Comparison of ENCODE assay signal across 8 mouse cellular contexts in the genomic region with DNA sequence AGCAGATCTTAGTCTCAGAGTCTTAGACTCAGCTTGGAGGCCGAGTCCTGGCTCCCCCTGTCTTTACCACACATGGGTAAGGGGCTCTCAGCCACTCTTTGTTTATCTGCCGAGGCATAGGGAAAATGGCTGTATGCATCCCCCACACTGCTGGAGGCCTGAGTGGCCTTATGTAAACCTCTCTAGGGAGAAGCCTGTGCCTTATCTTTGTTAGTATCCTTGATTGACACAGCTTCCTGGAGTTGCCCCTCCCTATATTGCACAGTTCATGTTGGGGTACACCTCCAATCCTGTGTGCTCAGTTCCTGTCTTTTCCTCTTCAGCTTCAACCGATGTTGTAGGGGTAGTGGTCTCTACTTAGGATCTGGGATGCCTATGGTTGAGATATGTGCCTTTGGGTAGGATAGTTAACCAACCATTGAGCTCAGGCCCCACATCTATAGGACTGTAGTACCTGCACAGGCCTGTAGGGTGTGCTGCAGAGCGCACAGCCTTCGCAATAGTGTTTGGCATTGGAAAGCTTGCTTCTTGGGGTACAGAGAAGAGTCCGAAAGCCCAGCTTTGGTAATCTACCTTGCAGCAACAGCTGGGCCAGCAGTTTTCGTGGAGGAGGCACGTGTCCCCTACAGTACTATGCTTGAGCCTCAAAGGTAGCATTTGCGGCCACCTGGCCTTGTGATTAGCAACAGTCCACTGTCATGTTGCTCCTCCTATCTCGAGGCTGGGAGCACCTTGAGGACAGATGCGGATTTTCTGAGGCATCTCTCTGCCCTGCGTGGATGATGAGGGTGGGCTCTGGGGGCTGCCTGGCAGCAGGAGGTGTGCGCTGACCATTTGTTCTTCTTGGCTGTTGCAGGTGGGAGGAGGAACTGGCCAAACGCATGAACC. TPM values are rescaled to one million over a fixed set of nuclear protein-coding genes. Genes with fewer than 3 reads are reported as not detected.
A peak's percentile ranks its signal among the peaks of the same experiment; 100 is the strongest.
DNase-seq lines count a peak whose midpoint lies in the region; ATAC-seq lines count a peak whose summit lies in the region.

A gene (plus strand): TSS at position 830 of the 888 bp plus-strand sequence.

- peak within 1 kb of the TSS; percentile 18; the same call in 1 of the 2 replicates for H3K9ac ChIP-seq in kidney, embryonic 14.5 days (ENCODE audit: low read depth, low read length)
- no peak within 1 kb of the TSS for H3K9ac ChIP-seq in lung, embryonic 15.5 days

- 54% methylated on average over 14 of the region's 14 CpGs for WGBS in kidney, embryonic 14.5 days
- 50% methylated on average over 14 of the region's 14 CpGs for WGBS in lung, embryonic 15.5 days

- peaks cover 48% of the 10 kb centered on the region for H3K4me1 ChIP-seq in kidney, embryonic 14.5 days (ENCODE audit: control insufficient read depth, insufficient read depth, low read length)
- peaks cover 53% of the 10 kb centered on the region for H3K4me1 ChIP-seq in lung, embryonic 15.5 days

- no peak within 1 kb of the TSS for H3K4me2 ChIP-seq in kidney, embryonic 14.5 days (replicated peaks; ENCODE audit: low read depth, low read length)
- no peak within 1 kb of the TSS for H3K4me2 ChIP-seq in lung, embryonic 15.5 days

- H3K27ac ChIP-seq in kidney, embryonic 14.5 days (ENCODE audit: low read depth, low read length) = peak within 1 kb of the TSS; percentile 73
- peak within 1 kb of the TSS; percentile 85 for H3K27ac ChIP-seq in lung, embryonic 15.5 days

- peak; percentile 53 for ATAC-seq in erythroid progenitor cell, adult 5-6 weeks (replicated peaks; ENCODE audit: low FRiP score, poor library complexity, severe bottlenecking)
- ATAC-seq in kidney, embryonic 14.5 days (ENCODE audit: low FRiP score, low TSS enrichment) = no peak
- no peak for ATAC-seq in lung, embryonic 15.5 days (ENCODE audit: borderline replicate concordance, extremely low read depth, low FRiP score, low TSS enrichment)

- no peak within 1 kb of the TSS for H3K4me3 ChIP-seq in kidney, embryonic 14.5 days (ENCODE audit: low read length)
- H3K4me3 ChIP-seq in lung, embryonic 15.5 days = no peak within 1 kb of the TSS

- peak; percentile 67 for DNase-seq in embryo, embryonic 10 days (ENCODE audit: low spot score)
- DNase-seq in embryo, embryonic 11 days = no peak
- DNase-seq in 3T3-L1 (ENCODE audit: low read depth, low spot score) = peak; percentile 76
- peak; percentile 46 for DNase-seq in adrenal gland, postnatal 25 days
- peak; percentile 58 to 78 for DNase-seq in spleen, postnatal 10 days (ENCODE audit: low spot score in 2 of 2)

- H3K36me3 ChIP-seq in kidney, embryonic 14.5 days (ENCODE audit: control insufficient read depth, insufficient read depth, low read length) = peaks cover 25% of the 10 kb centered on the region
- peaks cover 21% of the 10 kb centered on the region for H3K36me3 ChIP-seq in lung, embryonic 15.5 days

- H3K9me3 ChIP-seq in kidney, embryonic 14.5 days (ENCODE audit: control insufficient read depth, low read length) = no peaks in the 10 kb centered on the region
- no peaks in the 10 kb centered on the region for H3K9me3 ChIP-seq in lung, embryonic 15.5 days

- H3K27me3 ChIP-seq in kidney, embryonic 14.5 days (ENCODE audit: control insufficient read depth, insufficient read depth, low read length) = no peaks in the 10 kb centered on the region
- no peaks in the 10 kb centered on the region for H3K27me3 ChIP-seq in lung, embryonic 15.5 days

RNA-seq across cellular contexts. Expression of the gene that starts here (rescaled TPM):
- total RNA-seq in adrenal gland, postnatal 25 days (2021) = not detected in 2 replicates
- not detected in 2 replicates for total RNA-seq in erythroid progenitor cell, adult 5-6 weeks (2015; ENCODE audit: low replicate concordance)
- not detected in 2 replicates for total RNA-seq in erythroid progenitor cell, adult 5-6 weeks (2017; ENCODE audit: low replicate concordance)
- polyA plus RNA-seq in kidney, embryonic 14.5 days (2014; fragmentation: Nextera tagmentation; extraction: Ambion mirVana) = not detected in 2 replicates
- polyA plus RNA-seq in lung, embryonic 15.5 days (2015; fragmentation: Nextera tagmentation; extraction: Ambion mirVana) = not detected in 2 replicates

Comparison
In these comparisons a context has a peak if more than half of its experiments do, and no peak if none do; other contexts are left out.
1. Peak in DNase-seq in adrenal gland, postnatal 25 days; RNA of the gene not detected or under 1 TPM.
2. Peak in ATAC-seq in erythroid progenitor cell, adult 5-6 weeks; RNA of the gene not detected or under 1 TPM.